ENCODE assay signal across 11 mouse cellular contexts in genomic region chr17:5302971-5303746, GRCm38 (mm10).
DNase-seq lines count a peak whose midpoint lies in the region; ATAC-seq and TF ChIP-seq lines count a peak whose summit lies in the region.
"Had no signal": no experiment of that assay in that cellular context is flagged by ENCODE, and none has a peak within 500 bp of the region (broad histone marks: within the 10 kb centered on the region; RNA-seq: fewer than 3 reads in every experiment).

No protein-coding gene starts in this region.

- peak; percentile 24; the same call in 1 of the 2 replicates for TF ChIP-seq CTCF in cerebellum, adult 2 months (IDR thresholded peaks at IDR 0.05; ENCODE audit: borderline replicate concordance, insufficient read depth, low read depth, low read length)

- 62% methylated on average over 11 of the region's 11 CpGs for WGBS in cerebellum, adult 2 months
- 34% methylated on average over 11 of the region's 11 CpGs for WGBS in liver, embryonic 16.5 days (ENCODE audit: insufficient replicate concordance)

- H3K4me1 ChIP-seq in cerebellum, adult 2 months (ENCODE audit: control insufficient read depth, insufficient read depth, low read length) = peaks cover 15% of the 10 kb centered on the region
- no peaks in the 10 kb centered on the region for H3K4me1 ChIP-seq in liver, embryonic 16.5 days (ENCODE audit: control insufficient read depth, low read depth, low read length)

- H3K4me2 ChIP-seq in liver, embryonic 16.5 days (ENCODE audit: low read depth, low read length) = no peak overlapping the region
- H3K4me2 ChIP-seq: embryonic facial prominence, embryonic 13.5 days; neural tube, embryonic 15.5 days had no signal

- no peak overlapping the region for H3K9ac ChIP-seq in liver, embryonic 16.5 days (ENCODE audit: low read depth, low read length)
- H3K9ac ChIP-seq: embryonic facial prominence, embryonic 13.5 days; neural tube, embryonic 15.5 days had no signal

- peak in 1 of 2 experiments; percentile 35 for DNase-seq in cerebellum, adult 2 months
- DNase-seq in cerebellum, postnatal 10 days = no peak
- DNase-seq in liver = no peak
- DNase-seq in R1 (ENCODE audit: low read depth, low spot score) = peak; percentile 37
- DNase-seq in left cerebral cortex, postnatal 36 days (ENCODE audit: low spot score in 2 of 2) = no peak
- DNase-seq in adrenal gland, adult 2 months = no peak
- DNase-seq: kidney, adult 11 months had no signal

- H3K9me3 ChIP-seq in liver, embryonic 16.5 days (replicated peaks; ENCODE audit: control insufficient read depth, low read length) = no peaks in the 10 kb centered on the region
- H3K9me3 ChIP-seq: embryonic facial prominence, embryonic 13.5 days; neural tube, embryonic 15.5 days had no signal

- intact Hi-C loops in left cerebral cortex, postnatal 36 days (cut with DNase I) = no loop called here

- no peak for TF ChIP-seq POLR2A in cerebellum, adult 2 months (IDR thresholded peaks at IDR 0.05; ENCODE audit: borderline replicate concordance, insufficient read depth, low read length)

- no peaks in the 10 kb centered on the region for H3K27me3 ChIP-seq in cerebellum, adult 2 months (ENCODE audit: control insufficient read depth, insufficient read depth, low read length)
- no peaks in the 10 kb centered on the region for H3K27me3 ChIP-seq in liver, embryonic 16.5 days (ENCODE audit: control insufficient read depth, insufficient read depth, low read depth, low read length)
- H3K27me3 ChIP-seq: embryonic facial prominence, embryonic 13.5 days; neural tube, embryonic 15.5 days had no signal

- no peaks in the 10 kb centered on the region for H3K36me3 ChIP-seq in liver, embryonic 16.5 days (ENCODE audit: control insufficient read depth, insufficient read depth)

- ATAC-seq in liver, embryonic 16.5 days (ENCODE audit: low read depth) = 0 out of 2 replicates have a peak, but pooled peaks have one; percentile 27
- peak; percentile 89 for ATAC-seq in megakaryocyte, adult 5-6 weeks (ENCODE audit: poor library complexity, severe bottlenecking)

- H3K27ac ChIP-seq in cerebellum, adult 2 months (ENCODE audit: insufficient read depth, low read length) = no peak overlapping the region
- H3K27ac ChIP-seq in liver, embryonic 16.5 days (ENCODE audit: low read length) = peak overlapping the region; percentile 46
- H3K27ac ChIP-seq: embryonic facial prominence, embryonic 13.5 days; neural tube, embryonic 15.5 days had no signal

- no peak overlapping the region for H3K4me3 ChIP-seq in cerebellum, adult 2 months (replicated peaks; ENCODE audit: insufficient read depth, low read depth, low read length)
- no peak overlapping the region for H3K4me3 ChIP-seq in liver, embryonic 16.5 days (ENCODE audit: low read depth, low read length)
- H3K4me3 ChIP-seq: embryonic facial prominence, embryonic 13.5 days; neural tube, embryonic 15.5 days had no signal
